Mouse (Mus musculus) forebrain, embryonic 13.5 days (tissue): Measurements from ENCODE around the gene Olah. TPM values are rescaled to one million over a fixed set of nuclear protein-coding genes. Genes with fewer than 3 reads are reported as not detected.
"Not testable (repeated sequence)": the region's sequence is repeated elsewhere in the genome, so short reads cannot be mapped to it uniquely, and the experiment has no call there.

ENCODE experiments used
- ATAC-seq: fragments of 200-750 bp; cut with Nextera tagmentation; 2 replicates; pipeline ENCODE4 v1.8.0; 2017
- H3K27ac ChIP-seq: fragments of 300-500 bp; sonication (generic); 2 replicates; pipeline ENCODE4 v1.5.1; 2015; ENCODE audit warnings: inconsistent platforms, mild to moderate bottlenecking, moderate library complexity
- H3K27me3 ChIP-seq: fragments of 300-500 bp; sonication (generic); 2 replicates; pipeline ENCODE4 v1.6.1; 2015; ENCODE audit warnings: mild to moderate bottlenecking, inconsistent platforms
- H3K36me3 ChIP-seq: fragments of 300-500 bp; sonication (generic); 2 replicates; pipeline ENCODE4 v1.6.1; 2015; ENCODE audit warnings: mild to moderate bottlenecking, inconsistent platforms; ENCODE audit not compliant: poor library complexity, severe bottlenecking
- H3K4me1 ChIP-seq: fragments of 300-500 bp; sonication (generic); 2 replicates; pipeline ENCODE4 v1.6.1; 2015; ENCODE audit warnings: inconsistent platforms
- H3K4me2 ChIP-seq: fragments of 300-500 bp; sonication (generic); 2 replicates; pipeline ENCODE4 v1.6.1; 2015; ENCODE audit warnings: inconsistent platforms, mild to moderate bottlenecking, moderate library complexity
- H3K4me3 ChIP-seq: fragments of 300-500 bp; sonication (generic); 2 replicates; pipeline ENCODE4 v1.5.1; 2015; ENCODE audit warnings: mild to moderate bottlenecking, inconsistent platforms
- H3K9ac ChIP-seq: fragments of 300-500 bp; sonication (generic); 2 replicates; pipeline ENCODE4 v1.6.1; 2015; ENCODE audit warnings: mild to moderate bottlenecking, inconsistent platforms
- H3K9me3 ChIP-seq: fragments of 300-500 bp; sonication (generic); replicated peaks from 2 replicates; pipeline ENCODE4 v1.6.1; 2016; ENCODE audit warnings: inconsistent platforms
- WGBS: fragments of 180-500 bp; shearing (Covaris S2); methylation state at CpG from one replicate; pipeline ENCODE4 v1.1.7; 2015; 5-methylcytosine and 5-hydroxymethylcytosine counted together
- polyA plus RNA-seq: library from polyadenylated mRNA; unstranded; fragments of >200 nt; fragmentation: Nextera tagmentation; extraction: Ambion mirVana; gene quantifications from 2 replicates; pipeline ENCODE4 v1.2.1, GENCODE M21; 2015

Gene Olah
- polyA plus RNA-seq: not detected in 2 replicates

- ATAC-seq, H3K9ac ChIP-seq, H3K9me3 ChIP-seq, H3K4me1 ChIP-seq, H3K4me3 ChIP-seq, H3K4me2 ChIP-seq, H3K36me3 ChIP-seq, H3K27me3 ChIP-seq, H3K27ac ChIP-seq: not testable (repeated sequence)
- 65% methylated on average over 10 of the region's 10 CpGs for WGBS
These were observed at the start of gene Olah for GRCm38 (mm10) chr2:3397110-3397509. TSS of gene Olah (minus strand) at chr2:3397210.

- peaks cover 61% of the 10 kb centered on the region for H3K36me3 ChIP-seq
- no peak overlapping the region for H3K4me2 ChIP-seq
These were observed 49.0 kb upstream of the Olah start for GRCm38 (mm10) chr2:3445984-3446383.

GRCm38 (mm10) chr2:3444206-3444605 is 47.2 kb upstream of the Olah start:
- no peaks in the 10 kb centered on the region for H3K9me3 ChIP-seq
- no peak for ATAC-seq
- H3K36me3 ChIP-seq: peaks cover 57% of the 10 kb centered on the region
- no peaks in the 10 kb centered on the region for H3K4me1 ChIP-seq
- no peak overlapping the region for H3K27ac ChIP-seq
- H3K27me3 ChIP-seq: no peaks in the 10 kb centered on the region
- no peak overlapping the region for H3K4me2 ChIP-seq
- no peak overlapping the region for H3K9ac ChIP-seq
- WGBS: 73% methylated on average over 7 of the region's 7 CpGs
- H3K4me3 ChIP-seq: no peak overlapping the region

More at GRCm38 (mm10) chr2:3445984-3446383, 49.0 kb upstream of the Olah start:
- Histone ChIP-seq H3K27ac (no peak overlapping the region), H3K4me3 (no peak overlapping the region), H3K9ac (no peak overlapping the region), H3K4me1 (no peaks in the 10 kb centered on the region), H3K27me3 (no peaks in the 10 kb centered on the region), H3K9me3 (no peaks in the 10 kb centered on the region)
- no peak for ATAC-seq
- WGBS: 85% methylated on average over 4 of the region's 4 CpGs

- no peaks in the 10 kb centered on the region for H3K27me3 ChIP-seq
- H3K9me3 ChIP-seq: no peaks in the 10 kb centered on the region
- no peak for ATAC-seq
- no peak overlapping the region for H3K4me3 ChIP-seq
- no peak overlapping the region for H3K9ac ChIP-seq
- H3K4me1 ChIP-seq: no peaks in the 10 kb centered on the region
- H3K4me2 ChIP-seq: no peak overlapping the region
- H3K36me3 ChIP-seq: peaks cover 40% of the 10 kb centered on the region
- 35% methylated on average over 7 of the region's 7 CpGs for WGBS
- H3K27ac ChIP-seq: no peak overlapping the region
These were observed 40.9 kb upstream of the Olah start for GRCm38 (mm10) chr2:3437956-3438355.

GRCm38 (mm10) chr2:3435369-3436061 is 38.5 kb upstream of the Olah start:
- Histone ChIP-seq H3K4me3 (no peak overlapping the region), H3K9me3 (no peaks in the 10 kb centered on the region), H3K27ac (no peak overlapping the region), H3K4me2 (no peak overlapping the region), H3K36me3 (peaks cover 25% of the 10 kb centered on the region), H3K27me3 (no peaks in the 10 kb centered on the region), H3K9ac (no peak overlapping the region), H3K4me1 (no peaks in the 10 kb centered on the region)
- 88% methylated on average over 6 of the region's 6 CpGs for WGBS
- no peak for ATAC-seq

- ATAC-seq: no peak
- Histone ChIP-seq H3K36me3 (peaks cover 10% of the 10 kb centered on the region; the same call in 1 of the 2 replicates), H3K27ac (no peak overlapping the region), H3K4me1 (no peaks in the 10 kb centered on the region), H3K4me3 (no peak overlapping the region), H3K9ac (no peak overlapping the region), H3K4me2 (no peak overlapping the region), H3K9me3 (no peaks in the 10 kb centered on the region), H3K27me3 (no peaks in the 10 kb centered on the region)
- WGBS: 93% methylated on average over 9 of the region's 9 CpGs
These were observed 33.9 kb upstream of the Olah start for GRCm38 (mm10) chr2:3430956-3431355.

GRCm38 (mm10) chr2:3424579-3424910 is 27.5 kb upstream of the Olah start:
- H3K27ac ChIP-seq: no peak overlapping the region
- peak overlapping the region; percentile 84 for H3K4me2 ChIP-seq
- peak overlapping the region; percentile 77 for H3K4me3 ChIP-seq
- H3K9ac ChIP-seq: peak overlapping the region; percentile 72
- 6% methylated on average over 10 of the region's 10 CpGs for WGBS
- peaks cover 25% of the 10 kb centered on the region for H3K4me1 ChIP-seq
- H3K9me3 ChIP-seq: no peaks in the 10 kb centered on the region
- peaks cover 3% of the 10 kb centered on the region; the same call in 1 of the 2 replicates for H3K36me3 ChIP-seq
- no peaks in the 10 kb centered on the region for H3K27me3 ChIP-seq
- ATAC-seq: no peak

- Histone ChIP-seq H3K4me2 (peak within 1 kb of the TSS; percentile 84), H3K27ac (no peak within 1 kb of the TSS), H3K4me3 (peak within 1 kb of the TSS; percentile 77), H3K36me3 (peaks cover 3% of the 10 kb centered on the region; the same call in 1 of the 2 replicates), H3K27me3 (no peaks in the 10 kb centered on the region), H3K9ac (peak within 1 kb of the TSS; percentile 72), H3K4me1 (peaks cover 25% of the 10 kb centered on the region), H3K9me3 (no peaks in the 10 kb centered on the region)
- 1% methylated on average over 29 of the region's 29 CpGs for WGBS
- ATAC-seq: peak; percentile 100
These were observed 27.0 kb upstream of the Olah start, which contains the start of gene Dclre1c for GRCm38 (mm10) chr2:3423841-3424578. TSS of gene Dclre1c (plus strand) at chr2:3424131.

- no peak within 1 kb of the TSS for H3K9ac ChIP-seq
- WGBS: 66% methylated on average over 3 of the region's 3 CpGs
- H3K27ac ChIP-seq: no peak within 1 kb of the TSS
- peak within 1 kb of the TSS; percentile 77; the same call in 1 of the 2 replicates for H3K4me3 ChIP-seq
- H3K27me3 ChIP-seq: peaks cover 5% of the 10 kb centered on the region; the same call in 1 of the 2 replicates
- ATAC-seq: no peak
- H3K4me1 ChIP-seq: peaks cover 29% of the 10 kb centered on the region
- no peaks in the 10 kb centered on the region for H3K36me3 ChIP-seq
- peak within 1 kb of the TSS; percentile 84 for H3K4me2 ChIP-seq
- H3K9me3 ChIP-seq: no peaks in the 10 kb centered on the region
These were observed 25.5 kb upstream of the Olah start, which contains the start of gene Meig1 for GRCm38 (mm10) chr2:3422548-3422947. TSS of gene Meig1 (minus strand) at chr2:3422648.

- Histone ChIP-seq H3K4me1 (peaks cover 29% of the 10 kb centered on the region), H3K27me3 (peaks cover 24% of the 10 kb centered on the region), H3K36me3 (no peaks in the 10 kb centered on the region), H3K4me3 (no peak overlapping the region), H3K4me2 (no peak overlapping the region), H3K9me3 (no peaks in the 10 kb centered on the region), H3K27ac (no peak overlapping the region), H3K9ac (no peak overlapping the region)
- 40% methylated on average over 4 of the region's 4 CpGs for WGBS
- no peak for ATAC-seq
These were observed 23.1 kb upstream of the Olah start for GRCm38 (mm10) chr2:3420157-3420556.

GRCm38 (mm10) chr2:3418883-3419431 is 21.9 kb upstream of the Olah start:
- peak; percentile 94 for ATAC-seq
- peak overlapping the region; percentile 48 for H3K4me3 ChIP-seq
- H3K27me3 ChIP-seq: peaks cover 27% of the 10 kb centered on the region
- peak overlapping the region; percentile 63 for H3K4me2 ChIP-seq
- H3K27ac ChIP-seq: no peak overlapping the region
- no peaks in the 10 kb centered on the region for H3K9me3 ChIP-seq
- 2% methylated on average over 38 of the region's 38 CpGs for WGBS
- H3K36me3 ChIP-seq: no peaks in the 10 kb centered on the region
- H3K9ac ChIP-seq: peak overlapping the region; percentile 56
- peaks cover 21% of the 10 kb centered on the region for H3K4me1 ChIP-seq

- no peaks in the 10 kb centered on the region for H3K9me3 ChIP-seq
- H3K27ac ChIP-seq: no peak overlapping the region
- no peak for ATAC-seq
- no peak overlapping the region for H3K4me3 ChIP-seq
- no peak overlapping the region for H3K4me2 ChIP-seq
- no peak overlapping the region for H3K9ac ChIP-seq
- H3K4me1 ChIP-seq: peaks cover 15% of the 10 kb centered on the region
- WGBS: 68% methylated on average over 1 of the region's 1 CpGs
- no peaks in the 10 kb centered on the region for H3K36me3 ChIP-seq
- peaks cover 27% of the 10 kb centered on the region for H3K27me3 ChIP-seq
These were observed 18.7 kb upstream of the Olah start for GRCm38 (mm10) chr2:3415676-3416075.
